Mouse (Mus musculus) midbrain, embryonic 14.5 days (tissue): ENCODE data around the gene Spdye4c. TPM values are rescaled to one million over a fixed set of nuclear protein-coding genes. Genes with fewer than 3 reads are reported as not detected.

Experiments
- ATAC-seq: fragments of 200-750 bp; cut with Nextera tagmentation; 2 replicates; pipeline ENCODE4 v1.8.0; 2017; ENCODE audit warnings: moderate number of reproducible peaks, moderate library complexity; ENCODE audit not compliant: low FRiP score, low TSS enrichment
- DNase-seq: peaks from one replicate; pipeline ENCODE4 v3.0.0-alpha.2; 2015
- H3K27ac ChIP-seq: fragments of 300-500 bp; sonication (generic); replicated peaks from 2 replicates; pipeline ENCODE4 v1.5.1; 2014; ENCODE audit warnings: mild to moderate bottlenecking, low read depth, low read length, moderate library complexity
- H3K27me3 ChIP-seq: fragments of 300-500 bp; sonication (generic); 2 replicates; pipeline ENCODE4 v1.6.1; 2014; ENCODE audit warnings: low read length, control low read depth, mixed read lengths; ENCODE audit not compliant: control insufficient read depth, insufficient read depth
- H3K36me3 ChIP-seq: fragments of 300-500 bp; sonication (generic); 2 replicates; pipeline ENCODE4 v1.6.1; 2014; ENCODE audit warnings: low read length, control low read depth; ENCODE audit not compliant: control insufficient read depth, insufficient read depth
- H3K4me1 ChIP-seq: fragments of 300-500 bp; sonication (generic); 2 replicates; pipeline ENCODE4 v1.6.1; 2014; ENCODE audit warnings: mild to moderate bottlenecking, antibody characterized with exemption, low read length, control low read depth; ENCODE audit not compliant: control insufficient read depth, insufficient read depth
- H3K4me2 ChIP-seq: fragments of 300-500 bp; sonication (generic); 2 replicates; pipeline ENCODE4 v1.6.1; 2014; ENCODE audit warnings: mild to moderate bottlenecking, low read length, moderate library complexity
- H3K4me3 ChIP-seq: fragments of 300-500 bp; sonication (generic); replicated peaks from 2 replicates; pipeline ENCODE4 v1.5.1; 2014; ENCODE audit warnings: low read depth, low read length
- H3K9ac ChIP-seq: fragments of 300-500 bp; sonication (generic); replicated peaks from 2 replicates; pipeline ENCODE4 v1.6.1; 2014; ENCODE audit warnings: mild to moderate bottlenecking, low read length, moderate library complexity
- H3K9me3 ChIP-seq: fragments of 300-500 bp; sonication (generic); 2 replicates; pipeline ENCODE4 v1.6.1; 2016; ENCODE audit warnings: low read length, control low read depth, mixed read lengths; ENCODE audit not compliant: control insufficient read depth
- WGBS: fragments of 180-500 bp; shearing (Covaris S2); extraction: QIAGEN DNeasy Blood & Tissue Kit; methylation state at CpG from one replicate; pipeline ENCODE4 v1.1.7; 2014; 5-methylcytosine and 5-hydroxymethylcytosine counted together
- polyA plus RNA-seq: library from polyadenylated mRNA; unstranded; fragments of >200 nt; fragmentation: Nextera tagmentation; extraction: Ambion mirVana; gene quantifications from 2 replicates; pipeline ENCODE4 v1.2.1, GENCODE M21; 2014

Gene Spdye4c
- polyA plus RNA-seq, 1 experiment from 2014 or later: not detected

- Histone ChIP-seq H3K36me3 (peaks cover 92% of the 10 kb centered on the region), H3K9me3 (no peaks in the 10 kb centered on the region), H3K27ac (no peak overlapping the region), H3K27me3 (no peaks in the 10 kb centered on the region), H3K4me2 (no peak overlapping the region), H3K4me3 (no peak overlapping the region), H3K4me1 (no peaks in the 10 kb centered on the region), H3K9ac (no peak overlapping the region)
- ATAC-seq: no peak
- 92% methylated on average over 1 of the region's 1 CpGs for WGBS
- no peak for DNase-seq
Measured at GRCm38 (mm10) chr2:128620578-128620977, 29.6 kb downstream of the Spdye4c start.

Other genes with a start within 250 kb of the Spdye4c start
- gene Anapc1, start 96.2 kb downstream of the Spdye4c start, polyA plus RNA-seq: 51.8 and 61.5 TPM in 2 replicates
- 0.54 and 1.4 TPM in 2 replicates for gene Mertk, start 107.7 kb downstream of the Spdye4c start, polyA plus RNA-seq
- gene Tmem87b, start 226.9 kb downstream of the Spdye4c start, polyA plus RNA-seq: 32.4 and 39.0 TPM in 2 replicates